Mouse (Mus musculus) stomach, adult 2 months (tissue): ENCODE data around the gene Ppfia2. TPM values are rescaled to one million over a fixed set of nuclear protein-coding genes. Genes with fewer than 3 reads are reported as not detected.

Source experiments
- polyA plus RNA-seq: library from polyadenylated mRNA; depleted of rRNA; stranded (reverse); fragments of >200 nt; gene quantifications from 2 replicates; pipeline ENCODE4 v1.2.3, GENCODE M21; 2012; rRNA removed

The Ppfia2 gene
- polyA plus RNA-seq, result 0.02 TPM in 1 of 2 replicates, not detected in the other

GRCm38 (mm10) chr10:106469855-106470532 lies at the start of gene Ppfia2:
Gene Ppfia2 (plus strand): TSS chr10:106470339.

